Comparison of ENCODE assay signal across 12 mouse cellular contexts in genomic region chr16:94075362-94076027, GRCm38 (mm10). TPM values are rescaled to one million over a fixed set of nuclear protein-coding genes. Genes with fewer than 3 reads are reported as not detected.
DNase-seq lines count a peak whose midpoint lies in the region; TF ChIP-seq lines count a peak whose summit lies in the region.
"Had no signal": no experiment of that assay in that cellular context is flagged by ENCODE, and none has a peak within 500 bp of the region (broad histone marks: within the 10 kb centered on the region; RNA-seq: fewer than 3 reads in every experiment).

No protein-coding gene starts in this region.

- TF ChIP-seq CTCF in gastrocnemius, adult 2 months (IDR thresholded peaks at IDR 0.05) = peak; percentile 4; the same call in 1 of the 2 replicates

- no peak overlapping the region for H3K27ac ChIP-seq in gastrocnemius, adult 2 months
- H3K27ac ChIP-seq: embryonic facial prominence, embryonic 13.5 days; intestine, embryonic 15.5 days; macrophage had no signal

- DNase-seq in gastrocnemius, adult 2 months = no peak
- no peak for DNase-seq in gastrocnemius, adult 18-20 months (ENCODE audit: low spot score)
- peak; percentile 31 for DNase-seq in A20 (ENCODE audit: low read depth, low spot score)
- DNase-seq in kidney, adult 8-10 months = peak; percentile 56 to 58
- DNase-seq in lung, postnatal 36 days = peak; percentile 81
- no peak for DNase-seq in thymus, postnatal 10 days (ENCODE audit: low spot score in 2 of 2)
- DNase-seq in left cerebral cortex, postnatal 25 days (ENCODE audit: low spot score in 2 of 2) = no peak
- no peak for DNase-seq in thymus, adult 18-20 months
- DNase-seq: heart, adult 11 months had no signal

- intact Hi-C loops in gastrocnemius, adult 2 months (cut with DNase I) = no loop called here
- intact Hi-C loops in left cerebral cortex, postnatal 25 days (cut with DNase I) = no loop called here

- H3K4me3 ChIP-seq in gastrocnemius, adult 2 months = no peak overlapping the region
- H3K4me3 ChIP-seq: embryonic facial prominence, embryonic 13.5 days; intestine, embryonic 15.5 days had no signal

RNA-seq across cellular contexts. Expression of gene Sim2, which starts 9.2 kb away (rescaled TPM):
- total RNA-seq in gastrocnemius, adult 2 months (2021) = 10 to 100 TPM; 15.0 to 17.9 TPM
- total RNA-seq in gastrocnemius, adult 18-20 months (2021) = 10 to 100 TPM; 12.2 to 16.4 TPM
- not detected for total RNA-seq in left cerebral cortex, postnatal 25 days (2021)

Comparison
In these comparisons a context has a peak if more than half of its experiments do, and no peak if none do; other contexts are left out.
1. DNase-seq: peak in A20 (single experiment), kidney, adult 8-10 months (2 of 2) and lung, postnatal 36 days (single experiment); none in gastrocnemius, adult 2 months (single experiment), gastrocnemius, adult 18-20 months (single experiment), thymus, postnatal 10 days (0 of 2), left cerebral cortex, postnatal 25 days (0 of 2) and thymus, adult 18-20 months (0 of 2).
2. RNA of gene Sim2, which starts 9.2 kb away (total RNA-seq): 15.0 to 17.9 TPM in gastrocnemius, adult 2 months and 12.2 to 16.4 TPM in gastrocnemius, adult 18-20 months; not detected in left cerebral cortex, postnatal 25 days; every median in the first group is over 10 times any median in the second.